Mouse (Mus musculus) CH12.LX (cell line): ENCODE measurements around the gene Cbll1. TPM values are rescaled to one million over a fixed set of nuclear protein-coding genes. Genes with fewer than 3 reads are reported as not detected.
"Not testable (repeated sequence)": the region's sequence is repeated elsewhere in the genome, so short reads cannot be mapped to it uniquely, and the experiment has no call there.

Source experiments
- DNase-seq: peaks from one replicate; pipeline ENCODE4 v3.0.0-alpha.2; 2013; ENCODE audit errors: extremely low read depth
- H3K27ac ChIP-seq: 2 replicates; pipeline ENCODE4 v1.5.1; 2012; ENCODE audit warnings: low read depth, mild to moderate bottlenecking, control low read depth, moderate library complexity; ENCODE audit not compliant: insufficient read depth
- H3K27me3 ChIP-seq: replicated peaks from 2 replicates; pipeline ENCODE3; 2012; ENCODE audit warnings: inconsistent platforms
- H3K36me3 ChIP-seq, 2 experiments: replicated peaks in 1 of 2; 2 replicates each; pipeline versions ENCODE3 to v1.6.1; 2012; ENCODE audit warnings: inconsistent platforms in 1 of 2, low read length in 1 of 2, mild to moderate bottlenecking in 1 of 2, mixed read lengths in 1 of 2, moderate library complexity in 1 of 2; ENCODE audit not compliant: control insufficient read depth in 1 of 2, insufficient read depth in 1 of 2
- H3K4me1 ChIP-seq, 2 experiments: 2 replicates each; pipeline ENCODE4 v1.6.1; 2012; ENCODE audit warnings: inconsistent platforms in 1 of 2, moderate library complexity in 1 of 2; ENCODE audit not compliant: insufficient read depth in 2 of 2, control insufficient read depth in 1 of 2
- H3K4me2 ChIP-seq: 2 replicates; pipeline ENCODE4 v1.6.1; 2012; ENCODE audit warnings: low read depth, mild to moderate bottlenecking, control low read depth; ENCODE audit not compliant: poor library complexity, insufficient read depth, severe bottlenecking
- H3K4me3 ChIP-seq, 3 experiments: fragments of 150-350 bp in 1 of 3; sonication (generic) in 1 of 3; replicated peaks in 1 of 3; 2 replicates each; pipeline versions ENCODE3 to v1.5.1; 2011 to 2012; ENCODE audit warnings: low read depth in 2 of 3, low read length in 2 of 3, mild to moderate bottlenecking in 2 of 3, moderate library complexity in 2 of 3, control low read depth in 1 of 3, improper control_type of control experiment in 1 of 3, inconsistent platforms in 1 of 3, mixed read lengths in 1 of 3; ENCODE audit not compliant: poor library complexity in 1 of 3
- H3K79me2 ChIP-seq: replicated peaks from 2 replicates; pipeline ENCODE4 v1.6.1; 2012; ENCODE audit warnings: mild to moderate bottlenecking, moderate library complexity; ENCODE audit not compliant: control insufficient read depth, poor library complexity, insufficient read depth, severe bottlenecking; ENCODE audit errors: extremely low read depth
- H3K9ac ChIP-seq: 2 replicates; pipeline ENCODE4 v1.6.1; 2012; ENCODE audit warnings: low read depth, mild to moderate bottlenecking, control low read depth, moderate library complexity; ENCODE audit not compliant: insufficient read depth
- H3K9me3 ChIP-seq: replicated peaks from 2 replicates; pipeline ENCODE3; 2012; ENCODE audit warnings: low read length, inconsistent platforms, mixed read lengths
- BHLHE40 ChIP-seq: IDR thresholded peaks from 2 replicates; pipeline ENCODE4 v1.6.1; 2011; ENCODE audit warnings: mild to moderate bottlenecking, low read depth, low read length, improper control_type of control experiment
- ELF1 ChIP-seq: IDR thresholded peaks from 2 replicates; pipeline ENCODE4 v1.6.1; 2014; ENCODE audit warnings: low read depth, mild to moderate bottlenecking, inconsistent platforms, low read length, improper control_type of control experiment
- EP300 ChIP-seq: IDR thresholded peaks from 2 replicates; pipeline ENCODE4 v1.6.1; 2011; ENCODE audit warnings: low read length, improper control_type of control experiment
- ETS1 ChIP-seq: conservative IDR thresholded peaks from 2 replicates; pipeline ENCODE4 v1.6.1; 2012; ENCODE audit warnings: low read depth, mild to moderate bottlenecking, inconsistent platforms, low read length, improper control_type of control experiment, moderate library complexity
- GABPA ChIP-seq: IDR thresholded peaks from 2 replicates; pipeline ENCODE4 v1.6.1; 2012; ENCODE audit warnings: low read depth, low read length, improper control_type of control experiment, inconsistent platforms; ENCODE audit not compliant: insufficient replicate concordance
- IRF4 ChIP-seq: IDR thresholded peaks from 2 replicates; pipeline ENCODE4 v1.6.1; 2014; ENCODE audit warnings: low read depth, mild to moderate bottlenecking, inconsistent platforms, low read length, improper control_type of control experiment
- JUND ChIP-seq: conservative IDR thresholded peaks from 2 replicates; pipeline ENCODE4 v1.6.1; 2011; ENCODE audit warnings: low read depth, low read length, improper control_type of control experiment
- MAX ChIP-seq: IDR thresholded peaks from 2 replicates; pipeline ENCODE4 v1.6.1; 2011; ENCODE audit warnings: low read length, improper control_type of control experiment
- MAZ ChIP-seq: IDR thresholded peaks from 2 replicates; pipeline ENCODE4 v1.6.1; 2012; ENCODE audit warnings: low read depth, mild to moderate bottlenecking, inconsistent platforms, low read length, improper control_type of control experiment, moderate library complexity
- MEF2A ChIP-seq: IDR thresholded peaks from 2 replicates; pipeline ENCODE4 v1.6.1; 2014; ENCODE audit warnings: low read depth, mild to moderate bottlenecking, inconsistent platforms, low read length, improper control_type of control experiment, borderline replicate concordance
- MXI1 ChIP-seq: IDR thresholded peaks from 2 replicates; pipeline ENCODE4 v1.6.1; 2011; ENCODE audit warnings: mild to moderate bottlenecking, low read depth, low read length, improper control_type of control experiment
- MYC ChIP-seq: IDR thresholded peaks from 2 replicates; pipeline ENCODE4 v1.6.1; 2011; ENCODE audit warnings: low read depth, mild to moderate bottlenecking, improper control_type of control experiment, low read length
- NELFE ChIP-seq: IDR thresholded peaks from 2 replicates; pipeline ENCODE4 v1.6.1; 2011; ENCODE audit warnings: low read depth, low read length, improper control_type of control experiment
- POLR2AphosphoS2 ChIP-seq: IDR thresholded peaks from 2 replicates; pipeline ENCODE4 v1.6.1; 2011; ENCODE audit warnings: low read depth, low read length, improper control_type of control experiment
- RCOR1 ChIP-seq: conservative IDR thresholded peaks from 2 replicates; pipeline ENCODE4 v1.6.1; 2012; ENCODE audit warnings: low read depth, mild to moderate bottlenecking, inconsistent platforms, low read length, improper control_type of control experiment
- TBP ChIP-seq: conservative IDR thresholded peaks from 2 replicates; pipeline ENCODE4 v1.6.1; 2011; ENCODE audit warnings: low read depth, low read length, improper control_type of control experiment
- UBTF ChIP-seq: IDR thresholded peaks from 2 replicates; pipeline ENCODE4 v1.6.1; 2012; ENCODE audit warnings: low read depth, mild to moderate bottlenecking, inconsistent platforms, low read length, improper control_type of control experiment, moderate library complexity
- ZKSCAN1 ChIP-seq: IDR thresholded peaks from 2 replicates; pipeline ENCODE4 v1.6.1; 2012; ENCODE audit warnings: low read depth, inconsistent platforms, low read length, improper control_type of control experiment, borderline replicate concordance
- ZMIZ1 ChIP-seq: IDR thresholded peaks from 2 replicates; pipeline ENCODE4 v1.6.1; 2012; ENCODE audit warnings: low read depth, mild to moderate bottlenecking, inconsistent platforms, low read length, improper control_type of control experiment
- ZNF384 ChIP-seq: IDR thresholded peaks from 2 replicates; pipeline ENCODE4 v1.6.1; 2012; ENCODE audit warnings: low read depth, low read length, improper control_type of control experiment, inconsistent platforms
- dilution Hi-C: fragments of 300-500 bp; cut with MboI; formaldehyde crosslinking; loops from 2 replicates; pipeline ENCODE4 v1.14.3; 2020; ENCODE audit warnings: low sequenced_read_pairs; ENCODE audit not compliant: extremely low pct_unique_long_range_greater_than_20kb, extremely low pct_ligation_motif_present
- in situ Hi-C: fragments of 300-500 bp; cut with MboI; formaldehyde crosslinking; loops from 3 replicates; pipeline ENCODE4 v1.14.3; 2019; ENCODE audit warnings: low sequenced_read_pairs, low pct_ligation_motif_present, low pct_unique_long_range_greater_than_20kb, mixed read lengths
- polyA plus RNA-seq: library from polyadenylated mRNA; unstranded; fragments of >175 nt; gene quantifications from 2 replicates; pipeline ENCODE4 v1.2.1, GENCODE M21; 2012; ENCODE audit warnings: low read depth; ENCODE audit not compliant: insufficient read length
- total RNA-seq, 2 experiments: library from RNA; depleted of rRNA; stranded (reverse); fragments of 300-350 nt in 1 of 2; fragments of >200 nt in 1 of 2; gene quantifications; 2 replicates each; pipeline ENCODE4 v1.2.3; 2012 to 2014

The Cbll1 gene
- total and polyA plus RNA-seq, 3 experiments = 4.5 to 18.8 (median 5.2) TPM

- Histone ChIP-seq H3K79me2 (no peaks in the 10 kb centered on the region), H3K9me3 (no peaks in the 10 kb centered on the region), H3K4me3 (no peak overlapping the region), H3K36me3 (peaks cover 23 to 59% of the 10 kb centered on the region in 2 experiments), H3K27ac (no peak overlapping the region), H3K4me2 (no peak overlapping the region), H3K4me1 (no peaks in the 10 kb centered on the region)
- in situ Hi-C loops = no loop called here
- DNase-seq = no peak
- TF ChIP-seq ELF1 (no peak), GABPA (no peak), UBTF (no peak), RCOR1 (no peak), MAX (no peak), EP300 (no peak), MXI1 (no peak), MEF2A (no peak), MYC (no peak), IRF4 (no peak), MAZ (no peak), NELFE (no peak), ZNF384 (no peak), ZMIZ1 (no peak), BHLHE40 (no peak), JUND (no peak), ZKSCAN1 (no peak), POLR2AphosphoS2 (no peak), ETS1 (no peak), TBP (no peak)
- TF ChIP-seq, all 38 proteins: peak for 0
- H3K9ac ChIP-seq = no peak overlapping the region
- H3K27me3 ChIP-seq = no peaks in the 10 kb centered on the region
- dilution Hi-C loops = no loop called here
These were observed 13.0 kb downstream of the Cbll1 start for GRCm38 (mm10) chr12:31486431-31486830.

GRCm38 (mm10) chr12:31478182-31478581, 21.2 kb downstream of the Cbll1 start:
- H3K27me3 ChIP-seq, H3K79me2 ChIP-seq, H3K4me2 ChIP-seq, H3K4me1 ChIP-seq, H3K9ac ChIP-seq, DNase-seq, dilution Hi-C loops, H3K36me3 ChIP-seq, H3K4me3 ChIP-seq, H3K27ac ChIP-seq, H3K9me3 ChIP-seq, in situ Hi-C loops: not testable (repeated sequence)
